ENCODE assay signal across 8 mouse cellular contexts in genomic region chr2:73263794-73264610, GRCm38 (mm10). TPM values are rescaled to one million over a fixed set of nuclear protein-coding genes. Genes with fewer than 3 reads are reported as not detected.
DNase-seq lines count a peak whose midpoint lies in the region; TF ChIP-seq lines count a peak whose summit lies in the region.
"Had no signal": no experiment of that assay in that cellular context is flagged by ENCODE, and none has a peak within 500 bp of the region (broad histone marks: within the 10 kb centered on the region; RNA-seq: fewer than 3 reads in every experiment).

No protein-coding gene starts in this region.

- peak; percentile 67 for DNase-seq in brain, embryonic 14.5 days (ENCODE audit: low read depth)
- DNase-seq in heart, postnatal 10 days: peak; percentile 56 to 62
- peak; percentile 39 to 52 for DNase-seq in lung, postnatal 4 days
- DNase-seq in adrenal gland, postnatal 10 days: no peak
- DNase-seq in adrenal gland, adult 18-20 months (ENCODE audit: low spot score in 2 of 2): no peak
- DNase-seq in thymus, postnatal 10 days (ENCODE audit: low spot score in 2 of 2): no peak

- H3K9me3 ChIP-seq in ES-Bruce4 (replicated peaks; ENCODE audit: control insufficient read depth, insufficient read depth, low read length, poor library complexity, severe bottlenecking): peaks cover 4% of the 10 kb centered on the region

- intact Hi-C loops in heart, postnatal 10 days (cut with DNase I): no loop called here

- no peak for TF ChIP-seq POLR2A in ES-Bruce4 (IDR thresholded peaks at IDR 0.05; ENCODE audit: insufficient read depth, low read length)
- no peak for TF ChIP-seq POLR2A in brain, embryonic 14.5 days (IDR thresholded peaks at IDR 0.05; ENCODE audit: borderline replicate concordance, extremely low read depth, insufficient read depth, insufficient read length, poor library complexity, severe bottlenecking)

- H3K4me3 ChIP-seq in ES-Bruce4 (ENCODE audit: low read depth, low read length): peak overlapping the region; percentile 41

- no peaks in the 10 kb centered on the region for H3K4me1 ChIP-seq in ES-Bruce4 (ENCODE audit: control insufficient read depth, insufficient read depth, low read length)

- H3K9ac ChIP-seq in ES-Bruce4 (ENCODE audit: low read depth, poor library complexity, severe bottlenecking): no peak overlapping the region

- H3K27ac ChIP-seq in ES-Bruce4 (ENCODE audit: insufficient read depth, low read length): no peak overlapping the region
- H3K27ac ChIP-seq: macrophage had no signal

- peaks cover 7% of the 10 kb centered on the region; the same call in 1 of the 2 replicates for H3K27me3 ChIP-seq in ES-Bruce4 (ENCODE audit: control insufficient read depth, insufficient read depth, low read length, poor library complexity, severe bottlenecking)

- TF ChIP-seq CTCF in ES-Bruce4 (IDR thresholded peaks at IDR 0.05; ENCODE audit: low read depth, low read length): no peak
- TF ChIP-seq CTCF in brain, embryonic 14.5 days (IDR thresholded peaks at IDR 0.05; ENCODE audit: borderline replicate concordance, extremely low read depth, insufficient read depth, insufficient read length): no peak

- no peaks in the 10 kb centered on the region for H3K36me3 ChIP-seq in ES-Bruce4 (ENCODE audit: control insufficient read depth, insufficient read depth, low read length, poor library complexity, severe bottlenecking)

- no peak for TF ChIP-seq EP300 in ES-Bruce4 (IDR thresholded peaks at IDR 0.05; ENCODE audit: insufficient read depth, low read depth, low read length)

RNA-seq across cellular contexts. Expression of gene Sp9, which starts 7.7 kb away (rescaled TPM):
- polyA plus RNA-seq in ES-Bruce4 (2011; ENCODE audit: insufficient read depth, insufficient read length, low read depth, missing spikeins): not detected in 2 replicates
- polyA plus RNA-seq in brain, embryonic 14.5 days (2012; rRNA removed): 14.6 and 16.9 TPM in 2 replicates
- total RNA-seq in heart, postnatal 10 days (2021): not detected
- not detected for total RNA-seq in adrenal gland, postnatal 10 days (2021)
- total RNA-seq in adrenal gland, adult 18-20 months (2021): not detected

RNA-seq across cellular contexts. Expression of gene Ola1, which starts 45.3 kb away (rescaled TPM):
- polyA plus RNA-seq in ES-Bruce4 (2011; ENCODE audit: insufficient read depth, insufficient read length, low read depth, missing spikeins): 186 and 205 TPM in 2 replicates
- 36.7 and 43.9 TPM in 2 replicates for polyA plus RNA-seq in brain, embryonic 14.5 days (2012; rRNA removed)
- total RNA-seq in heart, postnatal 10 days (2021): 10 to 100 TPM; 53.9 to 59.5 TPM
- total RNA-seq in adrenal gland, postnatal 10 days (2021): 10 to 100 TPM; 54.7 to 55.2 TPM
- 10 to 100 TPM; 48.1 to 54.0 TPM for total RNA-seq in adrenal gland, adult 18-20 months (2021)

RNA-seq across cellular contexts. Expression of gene Scrn3, which starts 48.4 kb away (rescaled TPM):
- polyA plus RNA-seq in ES-Bruce4 (2011; ENCODE audit: insufficient read depth, insufficient read length, low read depth, missing spikeins): 33.5 and 33.8 TPM in 2 replicates
- 6.4 and 6.8 TPM in 2 replicates for polyA plus RNA-seq in brain, embryonic 14.5 days (2012; rRNA removed)
- total RNA-seq in heart, postnatal 10 days (2021): 10 to 100 TPM; 14.0 to 17.4 TPM
- total RNA-seq in adrenal gland, postnatal 10 days (2021): 10 to 100 TPM; 19.8 to 21.9 TPM
- 10 to 100 TPM; 18.8 to 21.2 TPM for total RNA-seq in adrenal gland, adult 18-20 months (2021)

RNA-seq across cellular contexts. Expression of gene Cir1, which starts 48.5 kb away (rescaled TPM):
- 18.4 and 20.9 TPM in 2 replicates for polyA plus RNA-seq in ES-Bruce4 (2011; ENCODE audit: insufficient read depth, insufficient read length, low read depth, missing spikeins)
- 20.5 and 21.3 TPM in 2 replicates for polyA plus RNA-seq in brain, embryonic 14.5 days (2012; rRNA removed)
- total RNA-seq in heart, postnatal 10 days (2021): 10 to 100 TPM; 13.7 to 14.0 TPM
- total RNA-seq in adrenal gland, postnatal 10 days (2021): 10 to 100 TPM; 16.0 to 21.7 TPM
- 10 to 100 TPM; 12.9 to 16.7 TPM for total RNA-seq in adrenal gland, adult 18-20 months (2021)

Comparison
In these comparisons a context has a peak if more than half of its experiments do, and no peak if none do; other contexts are left out.
1. DNase-seq: peak in brain, embryonic 14.5 days (single experiment), heart, postnatal 10 days (2 of 2) and lung, postnatal 4 days (2 of 2); none in adrenal gland, postnatal 10 days (single experiment), adrenal gland, adult 18-20 months (0 of 2) and thymus, postnatal 10 days (0 of 2).